Mouse (Mus musculus) regulatory T cell (primary cell): ENCODE measurements around the gene Zdhhc21.

ENCODE experiments used
- in situ Hi-C: fragments of 300-600 bp; cut with MboI, MseI; formaldehyde crosslinking; loops from one replicate; pipeline ENCODE4 v1.15.1; 2025; ENCODE audit warnings: high pct_unique_total_duplicates

The Zdhhc21 gene

GRCm38 (mm10) chr4:82864974-82865699 is 5.4 kb upstream of the Zdhhc21 start:
- in situ Hi-C loops = no loop called here

GRCm38 (mm10) chr4:82863316-82863715 is 3.6 kb upstream of the Zdhhc21 start:
- in situ Hi-C loops = no loop called here

GRCm38 (mm10) chr4:82861451-82861850 is 1.7 kb upstream of the Zdhhc21 start:
- in situ Hi-C loops = no loop called here

- in situ Hi-C loops = no loop called here
Observed at GRCm38 (mm10) chr4:82860566-82860965, 808 bp upstream of the Zdhhc21 start.

GRCm38 (mm10) chr4:82858431-82859010 is 1.2 kb downstream of the Zdhhc21 start:
- in situ Hi-C loops = no loop called here

GRCm38 (mm10) chr4:82856986-82857385 is 2.8 kb downstream of the Zdhhc21 start:
- in situ Hi-C loops = no loop called here

- in situ Hi-C loops = no loop called here
Observed at GRCm38 (mm10) chr4:82853809-82854208, 5.9 kb downstream of the Zdhhc21 start.

GRCm38 (mm10) chr4:82848552-82849234 is 11.1 kb downstream of the Zdhhc21 start:
- in situ Hi-C loops = no loop called here

GRCm38 (mm10) chr4:82837526-82838240 is 22.1 kb downstream of the Zdhhc21 start:
- in situ Hi-C loops = no loop called here

GRCm38 (mm10) chr4:82831155-82831554 is 28.6 kb downstream of the Zdhhc21 start:
- in situ Hi-C loops = no loop called here

- in situ Hi-C loops = no loop called here
Observed at GRCm38 (mm10) chr4:82829429-82829828, 30.3 kb downstream of the Zdhhc21 start.

GRCm38 (mm10) chr4:82827001-82827400 is 32.8 kb downstream of the Zdhhc21 start:
- in situ Hi-C loops = no loop called here

- in situ Hi-C loops = no loop called here
Observed at GRCm38 (mm10) chr4:82817833-82818232, 41.9 kb downstream of the Zdhhc21 start.

GRCm38 (mm10) chr4:82816351-82816750 is 43.4 kb downstream of the Zdhhc21 start:
- in situ Hi-C loops = no loop called here

- in situ Hi-C loops = no loop called here
Observed at GRCm38 (mm10) chr4:82815296-82815695, 44.5 kb downstream of the Zdhhc21 start.

GRCm38 (mm10) chr4:82813356-82813755 is 46.4 kb downstream of the Zdhhc21 start:
- in situ Hi-C loops = no loop called here

- in situ Hi-C loops = loop anchor here (5.0 kb wide), 1 partner anchor 124 kb away; no protein-coding TSS in a partner anchor
Observed at GRCm38 (mm10) chr4:82807811-82808210, 51.9 kb downstream of the Zdhhc21 start.

- in situ Hi-C loops = loop anchor here (5.0 kb wide), 1 partner anchor 126 kb away; no protein-coding TSS in a partner anchor
Observed at GRCm38 (mm10) chr4:82806176-82806757, 53.5 kb downstream of the Zdhhc21 start.

GRCm38 (mm10) chr4:82804019-82804418 is 55.7 kb downstream of the Zdhhc21 start:
- in situ Hi-C loops = no loop called here

GRCm38 (mm10) chr4:82793608-82794007 is 66.2 kb downstream of the Zdhhc21 start:
- in situ Hi-C loops = no loop called here

- in situ Hi-C loops = no loop called here
Observed at GRCm38 (mm10) chr4:82792906-82793580, 66.7 kb downstream of the Zdhhc21 start.
